Mouse (Mus musculus) heart, embryonic 13.5 days (tissue): ENCODE data around the gene Ucma. TPM values are rescaled to one million over a fixed set of nuclear protein-coding genes. Genes with fewer than 3 reads are reported as not detected.
"Not testable (repeated sequence)": the region's sequence is repeated elsewhere in the genome, so short reads cannot be mapped to it uniquely, and the experiment has no call there.

Source experiments
- ATAC-seq: fragments of 200-750 bp; cut with Nextera tagmentation; 2 replicates; pipeline ENCODE4 v1.8.0; 2017; ENCODE audit warnings: moderate TSS enrichment; ENCODE audit not compliant: insufficient number of reproducible peaks, low FRiP score, low TSS enrichment; ENCODE audit errors: extremely low read depth
- H3K27ac ChIP-seq: fragments of 300-500 bp; sonication (generic); replicated peaks from 2 replicates; pipeline ENCODE4 v1.5.1; 2015; ENCODE audit warnings: moderate library complexity, mild to moderate bottlenecking, inconsistent platforms
- H3K27me3 ChIP-seq: fragments of 300-500 bp; sonication (generic); replicated peaks from 2 replicates; pipeline ENCODE4 v1.6.1; 2015; ENCODE audit warnings: mild to moderate bottlenecking, inconsistent platforms
- H3K36me3 ChIP-seq: fragments of 300-500 bp; sonication (generic); 2 replicates; pipeline ENCODE4 v1.6.1; 2015; ENCODE audit warnings: mild to moderate bottlenecking, inconsistent platforms
- H3K4me1 ChIP-seq: fragments of 300-500 bp; sonication (generic); 2 replicates; pipeline ENCODE4 v1.6.1; 2015; ENCODE audit warnings: inconsistent platforms
- H3K4me2 ChIP-seq: fragments of 300-500 bp; sonication (generic); 2 replicates; pipeline ENCODE4 v1.6.1; 2015; ENCODE audit warnings: inconsistent platforms, mild to moderate bottlenecking, moderate library complexity
- H3K4me3 ChIP-seq: fragments of 300-500 bp; sonication (generic); 2 replicates; pipeline ENCODE4 v1.5.1; 2015; ENCODE audit warnings: moderate library complexity, mild to moderate bottlenecking, inconsistent platforms
- H3K9ac ChIP-seq: fragments of 300-500 bp; sonication (generic); 2 replicates; pipeline ENCODE4 v1.6.1; 2015; ENCODE audit warnings: inconsistent platforms, mild to moderate bottlenecking, moderate library complexity
- H3K9me3 ChIP-seq: fragments of 300-500 bp; sonication (generic); 2 replicates; pipeline ENCODE4 v1.6.1; 2016; ENCODE audit warnings: inconsistent platforms
- WGBS: fragments of 180-500 bp; shearing (Covaris S2); methylation state at CpG from one replicate; pipeline ENCODE4 v1.1.7; 2015; ENCODE audit warnings: mixed read lengths; 5-methylcytosine and 5-hydroxymethylcytosine counted together
- polyA plus RNA-seq: library from polyadenylated mRNA; unstranded; fragments of >200 nt; fragmentation: Nextera tagmentation; extraction: Ambion mirVana; gene quantifications from 2 replicates; pipeline ENCODE4 v1.2.1, GENCODE M21; 2015

Ucma gene
- not detected in 2 replicates for polyA plus RNA-seq

GRCm38 (mm10) chr2:4975807-4976206 lies at the start of gene Ucma:
Gene Ucma (plus strand): TSS chr2:4976122.
- Histone ChIP-seq H3K27ac (no peak within 1 kb of the TSS), H3K9ac (no peak within 1 kb of the TSS), H3K9me3 (no peaks in the 10 kb centered on the region), H3K4me1 (peaks cover 9% of the 10 kb centered on the region), H3K36me3 (no peaks in the 10 kb centered on the region), H3K27me3 (no peaks in the 10 kb centered on the region), H3K4me2 (no peak within 1 kb of the TSS), H3K4me3 (no peak within 1 kb of the TSS)
- no peak for ATAC-seq
- 58% methylated on average over 5 of the region's 5 CpGs for WGBS

- no peak overlapping the region for H3K27ac ChIP-seq
- H3K4me1 ChIP-seq, result no peaks in the 10 kb centered on the region
- no peak overlapping the region for H3K9ac ChIP-seq
- H3K36me3 ChIP-seq, result peaks cover 81% of the 10 kb centered on the region
- no peak overlapping the region for H3K4me2 ChIP-seq
- H3K4me3 ChIP-seq, result no peak overlapping the region
- WGBS, result 76% methylated on average over 3 of the region's 3 CpGs
- H3K27me3 ChIP-seq, result no peaks in the 10 kb centered on the region
- no peak for ATAC-seq
- H3K9me3 ChIP-seq, result no peaks in the 10 kb centered on the region
These were observed 48.5 kb upstream of the Ucma start for GRCm38 (mm10) chr2:4927391-4927790.

GRCm38 (mm10) chr2:4929230-4929629 lies 46.7 kb upstream of the Ucma start:
- 51% methylated on average over 2 of the region's 2 CpGs for WGBS
- Histone ChIP-seq H3K9me3 (no peaks in the 10 kb centered on the region), H3K27ac (no peak overlapping the region), H3K4me1 (no peaks in the 10 kb centered on the region), H3K4me3 (no peak overlapping the region), H3K9ac (no peak overlapping the region), H3K36me3 (peaks cover 84% of the 10 kb centered on the region), H3K4me2 (no peak overlapping the region), H3K27me3 (no peaks in the 10 kb centered on the region)
- no peak for ATAC-seq

- Histone ChIP-seq H3K9me3 (no peaks in the 10 kb centered on the region), H3K4me3 (no peak overlapping the region), H3K27me3 (no peaks in the 10 kb centered on the region), H3K9ac (no peak overlapping the region), H3K4me1 (no peaks in the 10 kb centered on the region), H3K4me2 (no peak overlapping the region), H3K36me3 (peaks cover 76% of the 10 kb centered on the region), H3K27ac (no peak overlapping the region)
- ATAC-seq, result no peak
- 91% methylated on average over 9 of the region's 9 CpGs for WGBS
These were observed 41.4 kb upstream of the Ucma start for GRCm38 (mm10) chr2:4934516-4934915.

- H3K27me3 ChIP-seq, result no peaks in the 10 kb centered on the region
- H3K9ac ChIP-seq, result no peak overlapping the region
- H3K4me2 ChIP-seq, result no peak overlapping the region
- H3K36me3 ChIP-seq, result peaks cover 68% of the 10 kb centered on the region
- H3K27ac ChIP-seq, result no peak overlapping the region
- no peak overlapping the region for H3K4me3 ChIP-seq
- ATAC-seq, result no peak
- H3K9me3 ChIP-seq, result no peaks in the 10 kb centered on the region
- no peaks in the 10 kb centered on the region for H3K4me1 ChIP-seq
- 89% methylated on average over 7 of the region's 7 CpGs for WGBS
These were observed 38.0 kb upstream of the Ucma start for GRCm38 (mm10) chr2:4937931-4938330.

GRCm38 (mm10) chr2:4940861-4941260 lies 35.1 kb upstream of the Ucma start:
- peaks cover 54% of the 10 kb centered on the region for H3K36me3 ChIP-seq
- WGBS, result 86% methylated on average over 11 of the region's 11 CpGs

GRCm38 (mm10) chr2:4949691-4950090 lies 26.2 kb upstream of the Ucma start:
- WGBS, result 85% methylated on average over 6 of the region's 8 CpGs

More at GRCm38 (mm10) chr2:4940861-4941260, 35.1 kb upstream of the Ucma start:
- no peaks in the 10 kb centered on the region for H3K27me3 ChIP-seq
- no peak overlapping the region for H3K9ac ChIP-seq
- H3K4me3 ChIP-seq, result no peak overlapping the region
- H3K4me1 ChIP-seq, result no peaks in the 10 kb centered on the region
- H3K27ac ChIP-seq, result no peak overlapping the region
- no peak overlapping the region for H3K4me2 ChIP-seq
- ATAC-seq, result no peak
- peaks cover 10% of the 10 kb centered on the region for H3K9me3 ChIP-seq

GRCm38 (mm10) chr2:4950986-4951385 lies 24.9 kb upstream of the Ucma start:
- no peak overlapping the region for H3K27ac ChIP-seq
- no peaks in the 10 kb centered on the region for H3K27me3 ChIP-seq
- ATAC-seq, result no peak
- no peak overlapping the region for H3K9ac ChIP-seq
- no peaks in the 10 kb centered on the region for H3K4me1 ChIP-seq
- no peaks in the 10 kb centered on the region for H3K36me3 ChIP-seq
- WGBS, result 83% methylated on average over 2 of the region's 2 CpGs
- H3K9me3 ChIP-seq, result no peaks in the 10 kb centered on the region
- no peak overlapping the region for H3K4me3 ChIP-seq
- no peak overlapping the region for H3K4me2 ChIP-seq

More at GRCm38 (mm10) chr2:4949691-4950090, 26.2 kb upstream of the Ucma start:
- not testable (repeated sequence) for H3K9me3 ChIP-seq, H3K4me2 ChIP-seq, H3K9ac ChIP-seq, H3K36me3 ChIP-seq, H3K27me3 ChIP-seq, H3K27ac ChIP-seq, H3K4me3 ChIP-seq, H3K4me1 ChIP-seq, ATAC-seq

GRCm38 (mm10) chr2:4954216-4954760 lies 21.6 kb upstream of the Ucma start:
- no peak overlapping the region for H3K9ac ChIP-seq
- H3K27me3 ChIP-seq, result no peaks in the 10 kb centered on the region
- H3K27ac ChIP-seq, result no peak overlapping the region
- H3K36me3 ChIP-seq, result no peaks in the 10 kb centered on the region
- no peak overlapping the region for H3K4me2 ChIP-seq
- H3K9me3 ChIP-seq, result no peaks in the 10 kb centered on the region
- no peak for ATAC-seq
- WGBS, result 82% methylated on average over 6 of the region's 6 CpGs
- no peaks in the 10 kb centered on the region for H3K4me1 ChIP-seq
- H3K4me3 ChIP-seq, result no peak overlapping the region

- no peak overlapping the region for H3K9ac ChIP-seq
- 86% methylated on average over 12 of the region's 12 CpGs for WGBS
- H3K4me3 ChIP-seq, result no peak overlapping the region
- ATAC-seq, result no peak
- H3K9me3 ChIP-seq, result no peaks in the 10 kb centered on the region
- H3K4me1 ChIP-seq, result no peaks in the 10 kb centered on the region
- no peak overlapping the region for H3K4me2 ChIP-seq
- H3K36me3 ChIP-seq, result no peaks in the 10 kb centered on the region
- H3K27me3 ChIP-seq, result no peaks in the 10 kb centered on the region
- H3K27ac ChIP-seq, result no peak overlapping the region
These were observed 17.9 kb upstream of the Ucma start for GRCm38 (mm10) chr2:4958039-4958438.

- no peak overlapping the region for H3K4me2 ChIP-seq
- 86% methylated on average over 2 of the region's 2 CpGs for WGBS
- H3K27me3 ChIP-seq, result no peaks in the 10 kb centered on the region
- no peaks in the 10 kb centered on the region for H3K9me3 ChIP-seq
- ATAC-seq, result no peak
- no peak overlapping the region for H3K27ac ChIP-seq
- no peak overlapping the region for H3K9ac ChIP-seq
- no peaks in the 10 kb centered on the region for H3K36me3 ChIP-seq
- H3K4me3 ChIP-seq, result no peak overlapping the region
- H3K4me1 ChIP-seq, result no peaks in the 10 kb centered on the region
These were observed 8.1 kb upstream of the Ucma start for GRCm38 (mm10) chr2:4967806-4968205.

GRCm38 (mm10) chr2:4969083-4969482 lies 6.8 kb upstream of the Ucma start:
- 89% methylated on average over 1 of the region's 2 CpGs for WGBS
- no peaks in the 10 kb centered on the region for H3K4me1 ChIP-seq
- no peaks in the 10 kb centered on the region for H3K27me3 ChIP-seq
- no peak overlapping the region for H3K27ac ChIP-seq
- no peak overlapping the region for H3K4me2 ChIP-seq
- H3K9ac ChIP-seq, result no peak overlapping the region
- H3K36me3 ChIP-seq, result no peaks in the 10 kb centered on the region
- no peak for ATAC-seq
- no peak overlapping the region for H3K4me3 ChIP-seq
- H3K9me3 ChIP-seq, result no peaks in the 10 kb centered on the region
